Mouse (Mus musculus) layer of hippocampus, adult 2 months (tissue): ENCODE results near the gene Fam241b. TPM values are rescaled to one million over a fixed set of nuclear protein-coding genes. Genes with fewer than 3 reads are reported as not detected.
A peak's percentile ranks its signal among the peaks of the same experiment; 100 is the strongest.

ENCODE experiments used
- DNase-seq, 2 experiments: peaks; one replicate each; pipeline ENCODE4 v3.0.0; 2022; ENCODE audit warnings: low spot score in 2 of 2
- H3K27ac ChIP-seq: fragments of 200-600 bp; 2 replicates; pipeline ENCODE4 v1.8.1; 2022
- H3K4me3 ChIP-seq: fragments of 200-600 bp; 2 replicates; pipeline ENCODE4 v1.8.1; 2022; ENCODE audit warnings: mild to moderate bottlenecking
- CTCF ChIP-seq: fragments of 200-600 bp; conservative IDR thresholded peaks from 2 replicates; pipeline ENCODE4 v1.8.1; 2022; ENCODE audit warnings: antibody characterized with exemption, mild to moderate bottlenecking, moderate library complexity
- total RNA-seq, 2 experiments: library from RNA; stranded (reverse); gene quantifications; 2 replicates each; pipeline ENCODE4 v1.2.3; 2021

Fam241b gene
- total RNA-seq, 2 experiments from 2014 or later = 36.2 to 40.6 TPM

DNA sequence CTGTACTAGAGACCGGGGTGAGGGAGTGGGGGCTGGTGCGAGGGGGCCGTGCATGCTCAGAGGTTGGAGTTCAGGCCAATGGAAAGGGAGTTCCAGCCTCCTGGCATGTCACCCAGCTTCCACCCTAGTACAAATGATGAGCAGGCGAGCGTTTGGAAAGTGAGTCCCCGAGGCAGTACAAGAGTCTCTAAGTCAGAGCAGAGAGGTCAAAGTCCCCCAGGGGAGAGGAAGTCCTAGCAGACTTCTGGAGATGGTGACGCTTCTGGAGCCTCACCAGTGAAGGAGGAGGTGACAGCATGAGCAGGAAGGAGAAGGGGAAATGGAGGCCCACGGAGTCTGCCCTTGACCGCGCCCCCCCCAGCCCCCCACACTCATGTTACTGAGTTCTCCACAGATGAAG lies 18.7 kb upstream of the Fam241b start:
- DNase-seq = no peak
- H3K27ac ChIP-seq = no peak overlapping the region
- H3K4me3 ChIP-seq = no peak overlapping the region
- no peak for TF ChIP-seq CTCF

DNA sequence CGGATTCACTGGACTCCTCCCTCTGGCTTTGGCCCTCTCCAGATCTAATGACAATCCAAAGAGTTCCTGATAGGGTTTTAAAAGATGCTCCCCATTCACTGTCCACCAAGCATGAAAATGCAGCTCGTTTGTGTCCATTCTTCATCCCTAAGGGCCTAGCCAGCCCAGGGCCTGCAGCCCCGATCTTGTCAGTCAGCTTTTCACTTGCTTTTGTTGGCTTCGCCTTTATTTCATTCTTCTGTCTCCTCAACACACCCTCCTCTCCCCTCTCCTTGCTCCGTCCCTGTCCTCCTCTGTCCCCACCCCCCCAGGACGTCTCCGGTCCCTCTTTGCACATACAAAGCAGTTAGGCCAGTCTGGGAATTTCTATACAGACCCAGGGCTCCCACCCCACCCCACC lies 6.2 kb upstream of the Fam241b start:
- H3K27ac ChIP-seq = no peak overlapping the region
- no peak for DNase-seq
- TF ChIP-seq CTCF = no peak
- H3K4me3 ChIP-seq = no peak overlapping the region

DNA sequence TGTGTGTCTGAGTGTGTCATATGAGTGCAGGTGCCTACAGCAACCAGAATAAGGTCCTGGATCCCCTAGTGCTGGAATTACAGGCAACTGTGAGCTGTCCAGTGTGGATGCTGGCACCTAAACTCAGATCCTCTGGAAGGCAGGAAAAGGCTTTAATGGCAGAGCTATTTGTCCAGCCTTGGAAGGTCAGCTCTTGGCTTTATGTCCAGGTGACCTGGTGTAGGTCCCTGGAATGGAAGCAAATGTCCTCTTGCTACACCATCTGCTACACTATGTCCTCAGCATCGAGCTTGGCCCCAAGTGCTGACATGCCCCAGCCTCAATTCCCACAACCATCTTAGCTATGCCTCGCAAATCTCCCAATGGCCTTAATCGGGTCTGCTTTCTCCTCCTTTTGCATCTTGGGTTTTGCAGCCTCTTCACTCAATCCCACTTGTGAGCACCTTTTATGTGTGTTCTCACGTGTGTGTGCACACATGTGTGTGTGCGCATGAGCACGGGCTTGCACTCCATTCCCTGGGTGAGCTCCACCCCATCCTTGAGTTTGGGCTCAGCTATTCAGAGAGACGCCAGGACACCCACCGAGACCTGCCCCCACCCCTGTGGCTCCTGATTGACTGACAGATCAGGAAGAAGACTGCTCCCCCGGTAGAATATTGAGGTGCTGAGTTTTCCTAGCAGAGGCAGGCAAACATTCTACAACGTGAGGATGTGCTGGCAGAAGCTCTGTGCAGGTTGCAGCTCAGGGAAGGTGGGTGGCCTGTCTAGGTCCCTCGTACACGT lies 3.9 kb upstream of the Fam241b start:
- no peak for TF ChIP-seq CTCF
- Histone ChIP-seq H3K4me3 (no peak overlapping the region), H3K27ac (no peak overlapping the region)
- DNase-seq = no peak

DNA sequence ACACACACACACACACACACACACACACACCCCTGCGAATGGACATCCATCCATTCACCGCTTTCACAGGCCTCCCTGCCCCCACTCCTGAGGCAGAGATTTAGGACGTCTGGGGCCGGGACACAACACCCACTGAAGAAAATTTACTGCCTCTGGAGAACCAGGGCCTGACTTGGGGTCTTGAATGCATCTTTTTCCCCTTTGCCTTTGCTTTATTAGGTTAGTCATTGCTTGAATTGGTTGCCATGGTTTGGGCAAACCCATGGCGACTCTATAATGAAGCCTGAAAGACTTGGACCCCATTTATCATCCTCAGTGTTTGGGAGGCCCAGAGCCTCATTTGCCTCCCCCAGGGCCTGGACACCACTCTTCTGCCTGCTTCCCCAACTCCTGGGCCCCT lies 2.2 kb upstream of the Fam241b start:
- no peak for TF ChIP-seq CTCF
- Histone ChIP-seq H3K4me3 (no peak overlapping the region), H3K27ac (no peak overlapping the region)
- DNase-seq = no peak

DNA sequence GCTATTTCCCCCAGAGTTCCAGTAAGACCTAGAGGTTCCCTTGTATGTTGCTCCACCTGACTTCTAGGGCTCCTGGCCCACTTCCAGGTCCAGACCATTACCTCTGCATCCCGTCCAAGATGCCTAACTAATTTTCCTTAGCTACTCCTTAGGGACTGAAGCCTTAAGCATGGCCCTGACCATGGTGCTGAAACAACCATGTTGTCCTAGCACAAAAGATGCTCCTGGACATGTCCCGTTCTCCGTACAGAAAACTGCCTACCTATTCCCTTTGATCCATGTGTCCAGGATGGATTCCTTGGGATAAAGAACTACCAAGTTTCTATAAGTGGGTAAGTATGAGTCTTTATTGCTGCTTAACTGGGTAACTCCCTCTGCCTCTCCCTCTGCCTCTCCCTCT lies 5.7 kb downstream of the Fam241b start:
- no peak overlapping the region for H3K27ac ChIP-seq
- no peak for TF ChIP-seq CTCF
- H3K4me3 ChIP-seq = no peak overlapping the region
- DNase-seq = no peak

GRCm38 (mm10) chr10:62137150-62137549 lies 6.6 kb downstream of the Fam241b start:
- H3K27ac ChIP-seq = no peak overlapping the region
- DNase-seq = no peak
- H3K4me3 ChIP-seq = no peak overlapping the region
- TF ChIP-seq CTCF = no peak

- no peak for TF ChIP-seq CTCF
- DNase-seq = no peak
- Histone ChIP-seq H3K4me3 (no peak overlapping the region), H3K27ac (no peak overlapping the region)
Observed at GRCm38 (mm10) chr10:62135696-62136470, 7.8 kb downstream of the Fam241b start.

GRCm38 (mm10) chr10:62132691-62133281 lies 10.9 kb downstream of the Fam241b start, which contains the start of gene Neurog3:
Gene Neurog3, plus strand, starts transcription at chr10:62133090.
- no peak for TF ChIP-seq CTCF
- DNase-seq = no peak
- no peak within 1 kb of the TSS for H3K27ac ChIP-seq
- no peak within 1 kb of the TSS for H3K4me3 ChIP-seq

DNA sequence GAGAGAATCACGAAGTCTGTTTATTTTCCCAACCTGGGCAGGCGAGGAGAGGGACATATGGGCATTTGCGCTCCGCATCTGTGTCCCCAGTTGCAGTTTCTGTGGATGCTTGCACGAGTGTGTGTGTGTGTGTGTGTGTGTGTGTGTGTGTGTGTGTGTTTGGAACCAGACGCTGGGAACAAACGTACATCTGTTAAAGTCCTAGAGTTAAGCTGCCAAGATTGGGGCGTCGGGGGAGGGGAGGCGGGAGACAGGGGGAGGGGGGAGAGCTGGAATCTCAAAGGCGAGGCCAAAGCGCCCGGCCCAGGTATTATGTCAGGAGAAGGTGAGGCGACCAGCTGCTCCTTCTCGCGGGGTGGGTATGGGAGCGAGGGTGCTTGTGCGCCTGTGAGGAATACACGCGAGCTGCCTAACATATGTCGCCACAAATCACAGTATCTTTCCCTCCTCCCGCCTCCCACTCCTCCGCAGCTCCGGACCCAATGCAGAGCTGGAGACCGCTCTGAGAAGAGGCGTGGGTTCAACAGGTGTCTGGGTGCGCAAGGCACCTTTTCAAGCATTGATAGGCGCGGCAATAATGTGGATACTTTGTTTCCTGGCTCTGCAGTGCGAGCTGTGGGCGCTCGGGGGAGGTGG lies 15.3 kb downstream of the Fam241b start:
- DNase-seq = peak; percentile 38 to 41
- Histone ChIP-seq H3K4me3 (peak overlapping the region; percentile 26), H3K27ac (no peak overlapping the region)
- TF ChIP-seq CTCF = no peak

DNA sequence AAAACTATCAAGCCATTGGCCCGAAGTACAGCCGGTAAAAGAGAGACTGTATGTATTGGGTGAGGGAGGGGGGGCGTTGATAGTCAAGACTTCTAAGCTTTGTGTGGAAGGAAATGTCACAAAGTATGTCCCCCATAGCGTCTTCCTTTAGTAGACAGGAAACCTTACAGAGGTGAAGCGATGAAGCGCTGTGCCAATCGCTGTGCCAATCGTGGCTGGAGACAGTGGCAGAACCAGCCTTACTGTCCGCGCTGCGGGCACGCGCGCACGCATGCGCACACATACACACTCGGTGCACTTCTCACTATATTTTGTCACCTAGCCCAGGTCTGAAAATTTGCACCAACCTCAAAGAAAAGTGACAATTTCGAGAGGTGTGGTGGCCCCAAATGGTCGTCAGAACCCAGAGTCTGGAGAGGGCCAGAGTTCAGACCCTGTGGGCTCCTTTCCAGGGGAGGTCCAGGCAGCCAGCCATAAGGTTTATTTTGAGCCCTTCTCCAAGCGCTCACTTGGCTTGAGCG lies 15.9 kb downstream of the Fam241b start:
- Histone ChIP-seq H3K4me3 (no peak overlapping the region), H3K27ac (no peak overlapping the region)
- no peak for DNase-seq
- TF ChIP-seq CTCF = no peak

- TF ChIP-seq CTCF = peak; percentile 72
- DNase-seq = no peak
- Histone ChIP-seq H3K27ac (no peak overlapping the region), H3K4me3 (no peak overlapping the region)
Observed at GRCm38 (mm10) chr10:62127137-62127536, 16.6 kb downstream of the Fam241b start.

- no peak for TF ChIP-seq CTCF
- Histone ChIP-seq H3K27ac (no peak overlapping the region), H3K4me3 (no peak overlapping the region)
- no peak for DNase-seq
Observed at GRCm38 (mm10) chr10:62113865-62114647, 29.7 kb downstream of the Fam241b start.
